Mouse (Mus musculus) heart, embryonic 13.5 days (tissue): Measurements from ENCODE around the gene Pecr. TPM values are rescaled to one million over a fixed set of nuclear protein-coding genes. Genes with fewer than 3 reads are reported as not detected.

Experiments used
- ATAC-seq: fragments of 200-750 bp; cut with Nextera tagmentation; 2 replicates; pipeline ENCODE4 v1.8.0; 2017; ENCODE audit warnings: moderate TSS enrichment; ENCODE audit not compliant: insufficient number of reproducible peaks, low FRiP score, low TSS enrichment; ENCODE audit errors: extremely low read depth
- H3K27ac ChIP-seq: fragments of 300-500 bp; sonication (generic); replicated peaks from 2 replicates; pipeline ENCODE4 v1.5.1; 2015; ENCODE audit warnings: moderate library complexity, mild to moderate bottlenecking, inconsistent platforms
- H3K27me3 ChIP-seq: fragments of 300-500 bp; sonication (generic); replicated peaks from 2 replicates; pipeline ENCODE4 v1.6.1; 2015; ENCODE audit warnings: mild to moderate bottlenecking, inconsistent platforms
- H3K36me3 ChIP-seq: fragments of 300-500 bp; sonication (generic); 2 replicates; pipeline ENCODE4 v1.6.1; 2015; ENCODE audit warnings: mild to moderate bottlenecking, inconsistent platforms
- H3K4me1 ChIP-seq: fragments of 300-500 bp; sonication (generic); 2 replicates; pipeline ENCODE4 v1.6.1; 2015; ENCODE audit warnings: inconsistent platforms
- H3K4me2 ChIP-seq: fragments of 300-500 bp; sonication (generic); 2 replicates; pipeline ENCODE4 v1.6.1; 2015; ENCODE audit warnings: inconsistent platforms, mild to moderate bottlenecking, moderate library complexity
- H3K4me3 ChIP-seq: fragments of 300-500 bp; sonication (generic); 2 replicates; pipeline ENCODE4 v1.5.1; 2015; ENCODE audit warnings: moderate library complexity, mild to moderate bottlenecking, inconsistent platforms
- H3K9ac ChIP-seq: fragments of 300-500 bp; sonication (generic); 2 replicates; pipeline ENCODE4 v1.6.1; 2015; ENCODE audit warnings: inconsistent platforms, mild to moderate bottlenecking, moderate library complexity
- H3K9me3 ChIP-seq: fragments of 300-500 bp; sonication (generic); 2 replicates; pipeline ENCODE4 v1.6.1; 2016; ENCODE audit warnings: inconsistent platforms
- WGBS: fragments of 180-500 bp; shearing (Covaris S2); methylation state at CpG from one replicate; pipeline ENCODE4 v1.1.7; 2015; ENCODE audit warnings: mixed read lengths; 5-methylcytosine and 5-hydroxymethylcytosine counted together
- polyA plus RNA-seq: library from polyadenylated mRNA; unstranded; fragments of >200 nt; fragmentation: Nextera tagmentation; extraction: Ambion mirVana; gene quantifications from 2 replicates; pipeline ENCODE4 v1.2.1, GENCODE M21; 2015

Pecr gene
- polyA plus RNA-seq, 1 experiment from 2014 or later = 20.4 TPM

GRCm38 (mm10) chr1:72213954-72214353 lies 70.2 kb downstream of the Pecr start:
- Histone ChIP-seq H3K4me1 (peaks cover 28% of the 10 kb centered on the region), H3K4me2 (no peak overlapping the region), H3K36me3 (no peaks in the 10 kb centered on the region), H3K9me3 (no peaks in the 10 kb centered on the region), H3K4me3 (no peak overlapping the region), H3K27me3 (no peaks in the 10 kb centered on the region), H3K27ac (peak overlapping the region; percentile 86; the same call in 1 of the 2 replicates), H3K9ac (no peak overlapping the region)
- no peak for ATAC-seq
- WGBS = 94% methylated on average over 3 of the region's 3 CpGs

DNA sequence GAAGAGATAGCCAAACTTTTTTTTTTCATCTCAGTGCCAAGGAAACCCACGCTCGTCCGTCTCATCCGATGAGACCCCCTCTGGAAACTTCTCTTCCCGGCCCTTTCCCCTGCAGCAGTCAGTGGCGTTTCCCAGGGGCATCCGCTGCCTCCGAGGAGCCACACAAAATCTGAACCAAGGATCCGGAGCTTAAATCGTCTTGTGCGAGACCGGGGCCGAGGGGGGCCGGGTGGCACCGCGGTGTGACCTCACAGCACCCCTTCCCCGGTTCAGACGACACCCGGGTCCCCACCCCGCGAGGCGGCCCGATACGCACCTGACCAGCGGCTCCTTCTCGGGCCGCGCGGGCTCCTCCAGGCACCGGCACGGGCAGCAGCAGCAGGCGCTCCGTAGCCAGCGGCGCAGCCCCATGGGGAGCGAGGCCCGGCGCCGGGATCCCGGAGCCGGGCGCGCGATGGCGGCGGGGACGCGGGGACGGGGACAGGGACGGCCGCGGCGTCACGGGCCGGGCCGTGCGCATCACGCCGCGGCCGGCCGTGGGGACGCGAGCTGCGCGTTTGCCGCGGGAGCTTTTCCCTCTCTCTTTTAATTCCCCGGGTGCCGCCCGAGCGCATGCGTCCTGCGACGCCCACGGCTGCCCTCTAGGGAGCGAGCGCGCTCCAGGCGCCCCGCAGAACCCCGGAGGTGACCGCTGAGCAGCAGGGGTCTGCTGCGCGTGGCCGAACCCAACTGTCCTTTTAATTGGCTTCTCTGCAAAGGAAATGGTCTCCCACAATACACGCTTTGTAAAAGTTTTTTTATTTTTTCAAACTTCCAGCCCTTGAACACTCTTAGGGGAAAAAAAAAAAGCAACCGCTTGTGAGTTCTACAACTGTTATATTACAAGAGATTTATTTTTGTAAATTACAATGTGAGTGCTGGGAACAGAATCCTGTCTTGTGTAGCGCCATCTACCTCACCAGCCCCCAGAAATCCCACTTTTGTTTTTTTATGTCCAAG lies 72.1 kb downstream of the Pecr start, which contains the start of gene Mreg:
Gene Mreg, minus strand, starts transcription at position 607 of the 999 bp plus-strand sequence.
- Histone ChIP-seq H3K4me3 (peak within 1 kb of the TSS; percentile 81), H3K4me2 (peak within 1 kb of the TSS; percentile 96), H3K27ac (peak within 1 kb of the TSS; percentile 46), H3K27me3 (no peaks in the 10 kb centered on the region), H3K9ac (peak within 1 kb of the TSS; percentile 89), H3K4me1 (peaks cover 28% of the 10 kb centered on the region), H3K9me3 (no peaks in the 10 kb centered on the region), H3K36me3 (no peaks in the 10 kb centered on the region)
- WGBS = under 1% methylated on average over 74 of the region's 89 CpGs
- peak; percentile 66; the same call in 1 of the 2 replicates for ATAC-seq

GRCm38 (mm10) chr1:72210803-72211679 lies 73.1 kb downstream of the Pecr start:
- Histone ChIP-seq H3K9ac (peak overlapping the region; percentile 89), H3K9me3 (no peaks in the 10 kb centered on the region), H3K27ac (no peak overlapping the region), H3K36me3 (no peaks in the 10 kb centered on the region), H3K4me1 (peaks cover 28% of the 10 kb centered on the region), H3K4me2 (peak overlapping the region; percentile 96), H3K4me3 (peak overlapping the region; percentile 81), H3K27me3 (no peaks in the 10 kb centered on the region)
- no peak for ATAC-seq
- WGBS = 22% methylated on average over 17 of the region's 17 CpGs

Other genes with a start within 250 kb of the Pecr start
- 4.0 TPM in 2 replicates for gene Mreg, start 72.0 kb downstream of the Pecr start, polyA plus RNA-seq
- gene Tmem169, start 55 bp upstream of the Pecr start, polyA plus RNA-seq = 0.33 and 0.35 TPM in 2 replicates
- gene Xrcc5, start 23.1 kb upstream of the Pecr start, polyA plus RNA-seq = 18.1 TPM in 2 replicates